In genomic region chr4:83524456-83524842, GRCm38 (mm10) we compare ENCODE assay signal across 8 mouse cellular contexts. TPM values are rescaled to one million over a fixed set of nuclear protein-coding genes. Genes with fewer than 3 reads are reported as not detected.
DNase-seq lines count a peak whose midpoint lies in the region; ATAC-seq and TF ChIP-seq lines count a peak whose summit lies in the region.

No protein-coding gene starts in this region.

- H3K27me3 ChIP-seq in heart, embryonic 14.5 days (ENCODE audit: control insufficient read depth, insufficient read depth, low read length) = no peaks in the 10 kb centered on the region
- no peaks in the 10 kb centered on the region for H3K27me3 ChIP-seq in G1E (ENCODE audit: insufficient read depth, low read length)
- H3K27me3 ChIP-seq in forebrain, postnatal 0 days (ENCODE audit: insufficient read depth, low read length) = no peaks in the 10 kb centered on the region

- no peak for DNase-seq in heart, adult 11 months
- no peak for DNase-seq in G1E (ENCODE audit: low spot score)
- no peak for DNase-seq in forebrain, postnatal 0 days
- no peak for DNase-seq in right cerebral cortex, postnatal 14 days
- no peak for DNase-seq in adrenal gland, postnatal 36 days
- no peak for DNase-seq in kidney, adult 18-20 months

- H3K27ac ChIP-seq in heart, embryonic 14.5 days (replicated peaks in 1 of 2; ENCODE audit: control insufficient read depth in 1 of 2, insufficient read depth in 1 of 2, low read depth in 2 of 2, low read length in 2 of 2) = peak overlapping the region; percentile 87 to 94; a peak in 3 of 4 replicates
- peak overlapping the region; percentile 98 for H3K27ac ChIP-seq in forebrain, postnatal 0 days (ENCODE audit: low read depth, low read length)

- ATAC-seq in heart, embryonic 14.5 days (ENCODE audit: insufficient number of reproducible peaks, insufficient read depth, low FRiP score, low read depth) = no peak
- no peak for ATAC-seq in G1E (ENCODE audit: extremely low read depth, insufficient number of reproducible peaks, low FRiP score, poor library complexity, severe bottlenecking)
- no peak for ATAC-seq in forebrain, postnatal 0 days
- peak; percentile 38 for ATAC-seq in megakaryocyte-erythroid progenitor cell, adult 5-6 weeks (replicated peaks; ENCODE audit: low FRiP score, low TSS enrichment, poor library complexity, severe bottlenecking)

- WGBS in heart, embryonic 14.5 days = 11% methylated on average over 6 of the region's 6 CpGs
- 2% methylated on average over 6 of the region's 6 CpGs for WGBS in forebrain, postnatal 0 days

- no peaks in the 10 kb centered on the region for H3K9me3 ChIP-seq in heart, embryonic 14.5 days (ENCODE audit: control insufficient read depth, low read length)
- H3K9me3 ChIP-seq in G1E (replicated peaks) = no peaks in the 10 kb centered on the region
- H3K9me3 ChIP-seq in forebrain, postnatal 0 days (ENCODE audit: low read length) = no peaks in the 10 kb centered on the region

- H3K4me2 ChIP-seq in heart, embryonic 14.5 days (ENCODE audit: low read length) = peak overlapping the region; percentile 88
- peak overlapping the region; percentile 95 for H3K4me2 ChIP-seq in forebrain, postnatal 0 days (ENCODE audit: low read depth)

- H3K9ac ChIP-seq in heart, embryonic 14.5 days (ENCODE audit: low read length) = peak overlapping the region; percentile 83
- peak overlapping the region; percentile 69 for H3K9ac ChIP-seq in forebrain, postnatal 0 days

- peak overlapping the region; percentile 65 to 84 for H3K4me3 ChIP-seq in heart, embryonic 14.5 days (ENCODE audit: control insufficient read depth in 1 of 2, insufficient read depth in 1 of 2, low read depth in 1 of 2, low read length in 2 of 2)
- peak overlapping the region; percentile 81 for H3K4me3 ChIP-seq in G1E (ENCODE audit: low read depth, low read length)
- peak overlapping the region; percentile 48 for H3K4me3 ChIP-seq in forebrain, postnatal 0 days (ENCODE audit: low read depth, low read length)

- H3K4me1 ChIP-seq in heart, embryonic 14.5 days (ENCODE audit: control insufficient read depth in 2 of 2, insufficient read depth in 2 of 2, low read length in 2 of 2) = peaks cover 0 to 5% of the 10 kb centered on the region in 2 experiments; a peak in 1 of 4 replicates
- H3K4me1 ChIP-seq in G1E (ENCODE audit: insufficient read depth, low read depth, low read length) = peaks cover 29% of the 10 kb centered on the region
- H3K4me1 ChIP-seq in forebrain, postnatal 0 days (ENCODE audit: insufficient read depth) = 0 out of 2 replicates have a peak, but pooled peaks cover 5% of the 10 kb centered on the region

- TF ChIP-seq CTCF in G1E (IDR thresholded peaks at IDR 0.05; ENCODE audit: low read depth, low read length) = no peak
- TF ChIP-seq CTCF in forebrain, postnatal 0 days (IDR thresholded peaks at IDR 0.05; ENCODE audit: low read depth) = no peak

- H3K36me3 ChIP-seq in heart, embryonic 14.5 days (ENCODE audit: control insufficient read depth, insufficient read depth, low read length) = no peaks in the 10 kb centered on the region
- H3K36me3 ChIP-seq in G1E (replicated peaks) = no peaks in the 10 kb centered on the region
- no peaks in the 10 kb centered on the region for H3K36me3 ChIP-seq in forebrain, postnatal 0 days (ENCODE audit: insufficient read depth)

RNA-seq across cellular contexts. Expression of gene Ccdc171, which starts 0.9 kb away (rescaled TPM):
- 2.7 and 3.6 TPM in 2 replicates for polyA plus RNA-seq in heart, embryonic 14.5 days (2014; fragmentation: Nextera tagmentation; extraction: Ambion mirVana)
- total RNA-seq in G1E (2014; fragmentation: Nextera tagmentation) = 10.7 and 15.0 TPM in 2 replicates
- total RNA-seq in G1E (2017) = 5.6 and 7.8 TPM in 2 replicates
- polyA plus RNA-seq in G1E (2012) = 1.4 and 1.8 TPM in 2 replicates
- total RNA-seq in forebrain, postnatal 0 days (2014; rRNA removed) = 3.9 and 4.6 TPM in 2 replicates
- 1.5 and 2.9 TPM in 2 replicates for polyA plus RNA-seq in forebrain, postnatal 0 days (2015; fragmentation: Nextera tagmentation; extraction: Ambion mirVana)
- 24.1 and 27.3 TPM in 2 replicates for total RNA-seq in megakaryocyte-erythroid progenitor cell, adult 5-6 weeks (2014; fragmentation: Nextera tagmentation)
- total RNA-seq in megakaryocyte-erythroid progenitor cell, adult 5-6 weeks (2017) = 22.4 and 28.7 TPM in 2 replicates
- total RNA-seq in adrenal gland, postnatal 36 days (2021) = 1 to 10 TPM; 1.7 to 2.4 TPM

RNA-seq across cellular contexts. Expression of gene Psip1, which starts 38.2 kb away (rescaled TPM):
- polyA plus RNA-seq in heart, embryonic 14.5 days (2014; fragmentation: Nextera tagmentation; extraction: Ambion mirVana) = 92.6 and 99.9 TPM in 2 replicates
- total RNA-seq in G1E (2014; fragmentation: Nextera tagmentation) = 252 and 284 TPM in 2 replicates
- 132 and 170 TPM in 2 replicates for total RNA-seq in G1E (2017)
- 67.3 and 85.9 TPM in 2 replicates for polyA plus RNA-seq in G1E (2012)
- 248 and 298 TPM in 2 replicates for total RNA-seq in forebrain, postnatal 0 days (2014; rRNA removed)
- polyA plus RNA-seq in forebrain, postnatal 0 days (2015; fragmentation: Nextera tagmentation; extraction: Ambion mirVana) = 284 and 309 TPM in 2 replicates
- total RNA-seq in megakaryocyte-erythroid progenitor cell, adult 5-6 weeks (2014; fragmentation: Nextera tagmentation) = 189 and 197 TPM in 2 replicates
- total RNA-seq in megakaryocyte-erythroid progenitor cell, adult 5-6 weeks (2017) = 355 and 428 TPM in 2 replicates
- 10 to 100 TPM; 48.9 to 51.0 TPM for total RNA-seq in adrenal gland, postnatal 36 days (2021)
